Mouse (Mus musculus): ENCODE measurements around the gene Hc. TPM values are rescaled to one million over a fixed set of nuclear protein-coding genes. Genes with fewer than 3 reads are reported as not detected.

Gene Hc
- polyA plus RNA-seq, 1 experiment from 2014 or later = 1.2 TPM

DNA sequence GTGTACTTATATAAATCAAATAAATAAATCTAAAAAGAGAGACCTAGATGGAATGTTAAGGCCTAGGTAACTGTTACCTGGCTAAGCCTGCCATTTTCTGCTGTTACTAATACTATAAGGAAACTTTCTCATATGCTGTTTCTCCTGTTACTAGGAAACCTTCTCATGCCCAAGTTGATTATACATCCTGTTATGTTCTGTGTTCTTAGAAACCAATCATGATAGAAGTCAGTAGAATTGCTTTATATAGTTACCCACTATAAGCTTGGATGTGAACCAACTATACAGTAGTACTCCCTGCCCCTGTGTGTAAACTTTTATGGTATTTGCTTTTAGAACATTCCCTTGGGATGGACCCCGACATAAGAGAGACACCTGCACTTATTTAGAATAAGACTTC lies 73.6 kb downstream of the Hc start:
- WGBS = 38% methylated on average over 1 of the region's 1 CpGs
- Histone ChIP-seq H3K4me1 (ENCODE audit: control insufficient read depth, insufficient read depth, low read length) (peaks cover 7% of the 10 kb centered on the region; the same call in 1 of the 2 replicates), H3K36me3 (ENCODE audit: control insufficient read depth, insufficient read depth, low read length) (no peaks in the 10 kb centered on the region), H3K27ac (ENCODE audit: low read length) (no peak overlapping the region), H3K4me3 (ENCODE audit: low read length) (no peak overlapping the region), H3K9ac (ENCODE audit: low read depth, low read length) (no peak overlapping the region), H3K9me3 (ENCODE audit: control insufficient read depth, low read length) (no peaks in the 10 kb centered on the region), H3K4me2 (ENCODE audit: low read depth, low read length) (no peak overlapping the region), H3K27me3 (replicated peaks; ENCODE audit: control insufficient read depth, insufficient read depth, low read length) (no peaks in the 10 kb centered on the region)
- ATAC-seq = no peak

DNA sequence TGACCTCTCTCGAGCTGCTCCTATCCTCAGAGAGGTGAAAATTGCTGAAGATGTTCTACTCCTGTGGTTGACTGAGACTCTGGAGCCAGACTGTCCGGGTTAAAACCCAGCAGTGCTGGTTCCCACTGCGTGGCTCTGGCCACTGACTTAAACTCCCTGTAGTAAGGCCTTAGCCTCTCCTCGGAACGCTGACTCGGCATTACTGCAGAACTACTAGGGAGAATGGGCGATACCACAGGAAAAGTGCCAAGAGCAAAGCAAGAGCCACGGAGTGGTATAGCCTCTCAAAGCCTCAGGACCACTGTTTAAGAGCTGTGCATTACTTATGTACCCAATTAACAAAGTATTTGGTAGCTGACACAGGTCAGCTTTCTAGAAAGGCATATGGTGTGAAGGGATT lies 76.4 kb downstream of the Hc start:
- Histone ChIP-seq H3K27me3 (replicated peaks; ENCODE audit: control insufficient read depth, insufficient read depth, low read length) (no peaks in the 10 kb centered on the region), H3K36me3 (ENCODE audit: control insufficient read depth, insufficient read depth, low read length) (no peaks in the 10 kb centered on the region), H3K4me2 (ENCODE audit: low read depth, low read length) (no peak overlapping the region), H3K9ac (ENCODE audit: low read depth, low read length) (no peak overlapping the region), H3K4me3 (ENCODE audit: low read length) (no peak overlapping the region), H3K27ac (ENCODE audit: low read length) (no peak overlapping the region), H3K4me1 (ENCODE audit: control insufficient read depth, insufficient read depth, low read length) (peaks cover 13% of the 10 kb centered on the region; the same call in 1 of the 2 replicates), H3K9me3 (ENCODE audit: control insufficient read depth, low read length) (no peaks in the 10 kb centered on the region)
- ATAC-seq = no peak
- 79% methylated on average over 8 of the region's 8 CpGs for WGBS

DNA sequence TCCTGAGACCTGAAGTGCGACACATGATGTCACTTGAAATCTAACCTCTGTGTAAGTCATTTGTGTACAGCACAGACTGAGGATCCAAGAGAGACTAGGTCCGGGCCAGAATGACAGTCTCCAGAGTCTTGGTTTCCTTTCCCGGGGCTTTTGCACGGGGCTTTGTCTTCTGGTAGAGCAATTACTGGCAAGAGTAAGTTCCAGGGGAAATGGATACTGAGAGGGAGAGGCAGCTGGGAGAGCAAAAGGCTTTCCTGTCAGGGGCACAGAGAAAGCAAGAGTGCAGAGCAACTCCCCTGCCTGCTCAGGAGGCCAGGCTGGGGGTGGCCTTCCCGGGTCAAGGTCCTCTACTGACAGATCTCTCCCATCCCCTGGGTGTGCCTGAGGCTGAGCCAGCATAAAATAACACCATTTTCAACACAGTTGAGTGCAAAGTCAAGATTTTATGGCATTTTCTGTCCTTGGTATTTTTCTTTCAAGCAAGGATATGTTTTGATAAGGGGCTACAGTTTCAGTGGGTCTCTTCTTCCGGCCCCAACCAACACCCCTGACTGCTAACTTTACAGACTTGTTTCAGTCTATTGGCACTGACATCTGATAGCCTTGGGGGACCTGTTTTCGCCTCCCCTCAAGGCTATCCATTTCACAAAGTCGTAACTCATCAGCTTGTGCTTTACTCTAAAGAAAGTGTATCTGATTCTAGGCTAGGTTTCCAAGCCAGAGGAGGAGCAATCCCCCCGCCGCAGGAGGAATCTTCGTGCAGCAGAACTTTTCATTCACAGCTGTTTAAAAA lies 78.1 kb downstream of the Hc start:
- ATAC-seq = peak; percentile 97
- no peaks in the 10 kb centered on the region for H3K27me3 ChIP-seq (replicated peaks; ENCODE audit: control insufficient read depth, insufficient read depth, low read length)
- no peaks in the 10 kb centered on the region for H3K36me3 ChIP-seq (ENCODE audit: control insufficient read depth, insufficient read depth, low read length)
- WGBS = 33% methylated on average over 11 of the region's 11 CpGs
- H3K4me3 ChIP-seq (ENCODE audit: low read length) = no peak overlapping the region
- H3K27ac ChIP-seq (ENCODE audit: low read length) = peak overlapping the region; percentile 91
- H3K4me2 ChIP-seq (ENCODE audit: low read depth, low read length) = no peak overlapping the region
- H3K4me1 ChIP-seq (ENCODE audit: control insufficient read depth, insufficient read depth, low read length) = peaks cover 12% of the 10 kb centered on the region; the same call in 1 of the 2 replicates
- no peaks in the 10 kb centered on the region for H3K9me3 ChIP-seq (ENCODE audit: control insufficient read depth, low read length)
- peak overlapping the region; percentile 7; the same call in 1 of the 2 replicates for H3K9ac ChIP-seq (ENCODE audit: low read depth, low read length)

DNA sequence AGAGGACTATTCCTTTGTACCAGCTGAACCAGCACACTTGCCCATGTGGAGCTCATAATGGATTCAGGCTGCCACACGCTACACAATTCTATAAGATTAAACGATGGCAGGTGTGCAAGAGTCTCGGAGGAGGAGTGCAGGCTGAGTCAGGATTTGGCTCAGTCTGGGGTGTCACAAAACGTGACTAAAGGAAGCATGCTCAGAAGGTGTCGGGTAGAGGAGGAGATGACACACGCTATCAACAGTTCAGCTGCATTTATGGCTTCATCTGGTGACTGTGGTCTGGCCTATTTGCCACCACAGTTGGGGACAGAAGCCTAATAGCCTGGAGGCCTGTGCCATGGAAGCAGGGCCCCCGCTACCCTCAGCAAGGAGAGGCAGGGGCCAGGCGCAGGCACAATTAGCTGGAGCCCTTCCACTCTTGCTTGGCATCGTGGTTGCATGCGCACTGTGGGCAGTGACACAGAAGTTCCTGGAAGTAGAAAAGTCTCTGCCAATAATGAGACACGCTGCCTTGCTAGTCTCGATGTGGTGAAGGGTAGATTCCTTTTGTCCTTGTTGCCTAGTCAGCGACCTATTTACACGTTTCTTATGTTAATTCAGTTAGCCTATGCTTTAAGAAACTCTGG lies 79.0 kb downstream of the Hc start:
- ATAC-seq = no peak
- H3K4me3 ChIP-seq (ENCODE audit: low read length) = no peak overlapping the region
- no peak overlapping the region for H3K9ac ChIP-seq (ENCODE audit: low read depth, low read length)
- H3K9me3 ChIP-seq (ENCODE audit: control insufficient read depth, low read length) = no peaks in the 10 kb centered on the region
- WGBS = 70% methylated on average over 14 of the region's 14 CpGs
- no peaks in the 10 kb centered on the region for H3K36me3 ChIP-seq (ENCODE audit: control insufficient read depth, insufficient read depth, low read length)
- no peaks in the 10 kb centered on the region for H3K27me3 ChIP-seq (replicated peaks; ENCODE audit: control insufficient read depth, insufficient read depth, low read length)
- peak overlapping the region; percentile 91 for H3K27ac ChIP-seq (ENCODE audit: low read length)
- H3K4me1 ChIP-seq (ENCODE audit: control insufficient read depth, insufficient read depth, low read length) = peaks cover 12% of the 10 kb centered on the region; the same call in 1 of the 2 replicates
- no peak overlapping the region for H3K4me2 ChIP-seq (ENCODE audit: low read depth, low read length)

DNA sequence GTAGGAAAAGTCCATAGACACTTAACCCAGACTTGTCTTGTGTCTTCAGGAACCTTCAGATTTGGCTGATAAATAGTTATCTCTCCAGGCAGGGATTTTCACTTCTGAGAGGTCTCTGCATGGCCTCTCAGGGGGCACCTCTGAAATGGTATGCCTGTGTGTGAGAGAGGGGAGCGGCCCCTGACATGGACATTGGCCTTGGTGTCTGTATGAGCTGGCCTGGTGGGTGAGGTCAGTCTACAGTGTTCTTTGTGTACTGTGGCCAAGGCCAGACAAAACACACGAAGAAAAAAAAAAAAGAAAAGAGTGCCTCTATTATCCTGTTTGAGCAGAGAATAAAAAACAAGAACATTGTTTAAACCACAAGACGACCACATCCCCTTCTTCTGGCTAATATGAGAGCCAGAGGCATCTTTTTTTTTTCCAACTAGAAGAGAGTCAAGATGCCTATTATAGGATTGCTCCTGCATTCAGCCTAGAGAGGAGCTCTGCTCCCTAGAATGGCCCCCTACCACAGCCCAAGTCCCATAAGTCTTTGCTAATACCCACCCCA lies 81.7 kb downstream of the Hc start:
- WGBS = 52% methylated on average over 3 of the region's 3 CpGs
- H3K9me3 ChIP-seq (ENCODE audit: control insufficient read depth, low read length) = no peaks in the 10 kb centered on the region
- no peaks in the 10 kb centered on the region for H3K36me3 ChIP-seq (ENCODE audit: control insufficient read depth, insufficient read depth, low read length)
- H3K4me3 ChIP-seq (ENCODE audit: low read length) = no peak overlapping the region
- peaks cover 14% of the 10 kb centered on the region for H3K4me1 ChIP-seq (ENCODE audit: control insufficient read depth, insufficient read depth, low read length)
- H3K9ac ChIP-seq (ENCODE audit: low read depth, low read length) = no peak overlapping the region
- H3K27me3 ChIP-seq (replicated peaks; ENCODE audit: control insufficient read depth, insufficient read depth, low read length) = no peaks in the 10 kb centered on the region
- no peak for ATAC-seq
- no peak overlapping the region for H3K27ac ChIP-seq (ENCODE audit: low read length)
- H3K4me2 ChIP-seq (ENCODE audit: low read depth, low read length) = no peak overlapping the region

DNA sequence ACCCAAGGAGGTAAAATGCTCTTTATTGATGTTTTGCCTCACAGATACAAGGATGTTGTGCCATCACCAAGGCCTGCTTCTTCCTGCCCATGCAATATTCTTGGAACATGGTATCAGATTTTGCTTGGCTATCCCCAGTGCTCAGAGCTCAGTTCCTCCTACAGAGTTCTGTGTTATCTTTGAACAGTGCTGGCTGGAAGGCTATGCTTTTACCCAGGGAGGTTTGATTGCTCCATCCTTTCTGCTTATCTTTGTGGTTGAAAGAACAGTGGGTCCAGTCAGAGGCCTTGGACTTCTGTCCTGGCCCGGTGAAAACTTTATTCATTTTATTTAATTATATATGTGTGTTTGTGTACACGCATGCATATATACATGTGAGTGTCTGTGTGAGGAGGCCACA lies 83.0 kb downstream of the Hc start:
- Histone ChIP-seq H3K27ac (ENCODE audit: low read length) (0 out of 2 replicates have a peak overlapping the region, but pooled peaks have one; percentile 1), H3K4me1 (ENCODE audit: control insufficient read depth, insufficient read depth, low read length) (peaks cover 11% of the 10 kb centered on the region), H3K36me3 (ENCODE audit: control insufficient read depth, insufficient read depth, low read length) (no peaks in the 10 kb centered on the region), H3K4me2 (ENCODE audit: low read depth, low read length) (no peak overlapping the region), H3K9ac (ENCODE audit: low read depth, low read length) (no peak overlapping the region), H3K27me3 (replicated peaks; ENCODE audit: control insufficient read depth, insufficient read depth, low read length) (no peaks in the 10 kb centered on the region), H3K9me3 (ENCODE audit: control insufficient read depth, low read length) (no peaks in the 10 kb centered on the region), H3K4me3 (ENCODE audit: low read length) (no peak overlapping the region)
- ATAC-seq = no peak
- 92% methylated on average over 2 of the region's 2 CpGs for WGBS

DNA sequence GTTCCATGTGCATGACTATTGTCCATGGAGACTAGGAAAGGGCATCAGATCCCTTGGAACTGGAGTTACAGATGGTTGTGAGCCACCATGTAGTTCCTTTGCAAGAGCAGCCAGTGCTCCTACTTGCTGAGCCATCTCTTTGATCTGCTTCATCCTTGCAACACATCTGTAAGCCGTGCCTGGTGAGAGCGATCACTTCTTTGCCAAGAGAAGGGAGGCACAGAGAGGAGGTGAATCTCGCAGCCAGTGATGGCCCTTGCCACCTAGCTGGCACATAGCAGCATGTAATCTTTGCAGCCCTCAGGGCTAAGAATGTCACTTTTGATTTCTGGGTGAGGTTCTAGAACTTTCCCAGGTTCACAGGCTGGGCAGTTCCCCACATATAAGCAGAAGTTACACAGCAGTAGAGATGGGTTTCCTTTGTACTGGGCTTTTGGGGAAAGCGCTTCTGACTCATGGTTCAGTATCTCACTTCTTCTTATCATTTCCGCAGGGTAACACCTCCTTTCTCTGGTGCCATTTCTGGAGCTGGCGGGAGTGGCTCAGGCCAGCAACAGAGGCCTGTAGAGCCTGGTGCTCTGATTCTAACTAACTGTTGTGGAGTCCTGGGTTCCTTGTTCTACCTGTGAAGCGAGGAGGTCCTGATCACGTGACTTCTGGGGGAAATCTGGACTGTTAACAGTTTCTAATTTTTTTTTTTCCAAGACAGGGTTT lies 84.1 kb downstream of the Hc start:
- Histone ChIP-seq H3K4me3 (ENCODE audit: low read length) (no peak overlapping the region), H3K4me2 (ENCODE audit: low read depth, low read length) (no peak overlapping the region), H3K36me3 (ENCODE audit: control insufficient read depth, insufficient read depth, low read length) (no peaks in the 10 kb centered on the region), H3K4me1 (ENCODE audit: control insufficient read depth, insufficient read depth, low read length) (peaks cover 8% of the 10 kb centered on the region), H3K27ac (ENCODE audit: low read length) (no peak overlapping the region), H3K9ac (ENCODE audit: low read depth, low read length) (no peak overlapping the region), H3K27me3 (replicated peaks; ENCODE audit: control insufficient read depth, insufficient read depth, low read length) (no peaks in the 10 kb centered on the region), H3K9me3 (ENCODE audit: control insufficient read depth, low read length) (no peaks in the 10 kb centered on the region)
- ATAC-seq = peak; percentile 47
- 72% methylated on average over 8 of the region's 8 CpGs for WGBS

DNA sequence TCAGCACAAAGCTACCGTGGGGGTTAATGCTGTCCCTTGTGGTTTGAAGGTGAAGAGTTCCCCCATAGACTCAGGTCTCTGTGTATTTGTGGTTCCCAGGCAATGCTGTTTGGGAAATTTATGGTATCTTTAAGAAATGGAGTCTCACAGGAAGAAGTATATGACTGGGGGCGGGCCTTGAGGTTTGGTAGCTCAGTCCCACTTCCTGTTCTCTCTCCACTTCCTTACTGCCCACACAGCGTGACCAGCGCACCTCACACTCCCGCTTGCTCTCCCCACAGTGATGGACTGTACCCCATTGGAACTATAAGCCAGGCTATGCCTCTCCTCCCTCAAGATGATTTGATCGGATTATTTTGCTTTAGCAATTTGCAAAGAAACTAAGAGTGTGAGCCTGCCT lies 84.8 kb downstream of the Hc start:
- H3K27me3 ChIP-seq (replicated peaks; ENCODE audit: control insufficient read depth, insufficient read depth, low read length) = no peaks in the 10 kb centered on the region
- H3K4me3 ChIP-seq (ENCODE audit: low read length) = no peak overlapping the region
- no peak overlapping the region for H3K4me2 ChIP-seq (ENCODE audit: low read depth, low read length)
- 89% methylated on average over 6 of the region's 6 CpGs for WGBS
- H3K36me3 ChIP-seq (ENCODE audit: control insufficient read depth, insufficient read depth, low read length) = no peaks in the 10 kb centered on the region
- no peak for ATAC-seq
- no peak overlapping the region for H3K9ac ChIP-seq (ENCODE audit: low read depth, low read length)
- no peaks in the 10 kb centered on the region for H3K9me3 ChIP-seq (ENCODE audit: control insufficient read depth, low read length)
- peaks cover 7% of the 10 kb centered on the region for H3K4me1 ChIP-seq (ENCODE audit: control insufficient read depth, insufficient read depth, low read length)
- no peak overlapping the region for H3K27ac ChIP-seq (ENCODE audit: low read length)

DNA sequence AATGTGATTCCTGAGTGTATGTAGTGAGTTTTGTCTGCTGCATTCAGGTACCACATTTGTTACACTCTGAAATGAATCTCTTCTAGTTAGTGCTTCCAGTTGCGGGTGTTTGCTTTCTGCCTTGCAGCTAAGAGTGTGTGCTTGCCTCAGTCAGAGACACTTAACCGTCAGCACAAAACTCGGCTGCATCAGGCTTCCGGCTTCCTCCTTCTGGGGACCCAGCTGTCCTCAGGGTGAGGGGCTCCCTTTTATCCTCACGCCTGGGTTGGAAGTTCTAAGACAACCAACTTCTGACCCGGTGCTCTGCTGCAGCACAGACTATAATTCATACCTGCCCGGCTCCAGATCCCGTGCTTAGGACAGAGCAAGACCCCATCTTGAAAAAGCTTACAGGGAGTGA lies 88.2 kb downstream of the Hc start:
- Histone ChIP-seq H3K4me2 (ENCODE audit: low read depth, low read length) (no peak overlapping the region), H3K27ac (ENCODE audit: low read length) (no peak overlapping the region), H3K4me1 (ENCODE audit: control insufficient read depth, insufficient read depth, low read length) (peaks cover 3% of the 10 kb centered on the region; the same call in 1 of the 2 replicates), H3K4me3 (ENCODE audit: low read length) (no peak overlapping the region), H3K27me3 (replicated peaks; ENCODE audit: control insufficient read depth, insufficient read depth, low read length) (no peaks in the 10 kb centered on the region), H3K36me3 (ENCODE audit: control insufficient read depth, insufficient read depth, low read length) (no peaks in the 10 kb centered on the region), H3K9me3 (ENCODE audit: control insufficient read depth, low read length) (no peaks in the 10 kb centered on the region), H3K9ac (ENCODE audit: low read depth, low read length) (no peak overlapping the region)
- WGBS = 70% methylated on average over 8 of the region's 8 CpGs
- no peak for ATAC-seq

All from intestine, embryonic 16.5 days (tissue).